Mouse (Mus musculus) adrenal gland, adult 8-10 months (tissue): ENCODE measurements around the gene Hmg20b. TPM values are rescaled to one million over a fixed set of nuclear protein-coding genes. Genes with fewer than 3 reads are reported as not detected.

Experiments used
- DNase-seq: peaks from one replicate; pipeline ENCODE4 v3.0.0; 2022
- total RNA-seq, 4 experiments: library from RNA; stranded (reverse); gene quantifications; 2 replicates each; pipeline ENCODE4 v1.2.4; 2022

Hmg20b gene
- total RNA-seq, 4 experiments from 2014 or later: 94.2 to 121 (median 112) TPM

GRCm38 (mm10) chr10:81354738-81355477 lies 4.6 kb upstream of the Hmg20b start:
- DNase-seq: no peak

GRCm38 (mm10) chr10:81351678-81352291 lies 1.5 kb upstream of the Hmg20b start:
- DNase-seq: no peak

- DNase-seq: no peak
These were observed 324 bp downstream of the Hmg20b start for GRCm38 (mm10) chr10:81349961-81350350.

- no peak for DNase-seq
These were observed 1.1 kb downstream of the Hmg20b start for GRCm38 (mm10) chr10:81349146-81349545.

- DNase-seq: peak; percentile 80
These were observed 3.7 kb downstream of the Hmg20b start for GRCm38 (mm10) chr10:81346453-81347067.

- no peak for DNase-seq
These were observed 5.1 kb downstream of the Hmg20b start for GRCm38 (mm10) chr10:81345162-81345534.

GRCm38 (mm10) chr10:81344421-81345161 lies 5.7 kb downstream of the Hmg20b start:
- no peak for DNase-seq

GRCm38 (mm10) chr10:81342686-81343505 lies 7.4 kb downstream of the Hmg20b start, which contains the start of gene Gipc3:
Gipc3 (minus strand) TSS chr10:81343266.
- DNase-seq: no peak

- DNase-seq: no peak
These were observed 8.8 kb downstream of the Hmg20b start for GRCm38 (mm10) chr10:81341333-81341949.

- no peak for DNase-seq
These were observed 9.5 kb downstream of the Hmg20b start for GRCm38 (mm10) chr10:81340551-81341332.

GRCm38 (mm10) chr10:81336558-81336957 lies 13.7 kb downstream of the Hmg20b start:
- no peak for DNase-seq

- no peak for DNase-seq
These were observed 14.6 kb downstream of the Hmg20b start for GRCm38 (mm10) chr10:81335393-81336340.

GRCm38 (mm10) chr10:81334324-81334723 lies 16.0 kb downstream of the Hmg20b start:
- no peak for DNase-seq

GRCm38 (mm10) chr10:81332277-81332676 lies 18.0 kb downstream of the Hmg20b start:
- DNase-seq: no peak

- DNase-seq: no peak
These were observed 20.3 kb downstream of the Hmg20b start for GRCm38 (mm10) chr10:81330007-81330406.

GRCm38 (mm10) chr10:81329194-81329975 lies 20.9 kb downstream of the Hmg20b start:
- DNase-seq: no peak

- peak; percentile 93 for DNase-seq
These were observed 21.9 kb downstream of the Hmg20b start, which contains the start of gene Tbxa2r for GRCm38 (mm10) chr10:81328386-81328785. Tbxa2r (plus strand) TSS chr10:81328731.

GRCm38 (mm10) chr10:81327959-81328358 lies 22.3 kb downstream of the Hmg20b start:
- DNase-seq: no peak

GRCm38 (mm10) chr10:81326858-81327257 lies 23.4 kb downstream of the Hmg20b start:
- DNase-seq: no peak
